Mouse (Mus musculus): Measurements from ENCODE around the gene Runx1. TPM values are rescaled to one million over a fixed set of nuclear protein-coding genes. Genes with fewer than 3 reads are reported as not detected.

The Runx1 gene
- polyA plus RNA-seq, 1 experiment from 2014 or later: 9.1 TPM

DNA sequence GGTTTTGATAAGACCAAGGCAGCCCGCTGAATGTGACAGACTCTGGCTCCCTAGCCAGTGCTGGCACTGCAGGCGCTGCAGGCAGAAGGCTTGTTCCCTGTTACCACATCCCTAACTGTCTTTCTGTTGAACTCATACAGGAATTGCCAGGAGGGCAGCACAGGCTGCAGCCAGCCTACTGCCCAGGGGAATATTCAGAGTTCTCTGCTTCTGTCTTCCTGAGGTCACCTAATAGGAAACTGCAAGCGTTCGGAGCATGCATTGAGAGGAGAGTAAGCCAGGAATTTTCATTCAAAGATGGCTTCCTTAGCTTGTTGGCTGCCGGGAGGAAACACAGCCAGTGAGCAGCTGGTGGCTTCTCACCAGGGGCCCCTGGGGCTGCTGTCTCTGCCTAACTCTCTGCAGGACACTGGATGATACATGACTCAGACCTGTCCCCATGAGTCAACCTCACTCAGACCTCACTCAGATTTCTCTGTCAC lies 2.5 kb downstream of the Runx1 start:
- Histone ChIP-seq H3K9ac (replicated peaks; ENCODE audit: low read depth) (no peak overlapping the region), H3K9me3 (ENCODE audit: low read length) (no peaks in the 10 kb centered on the region), H3K4me3 (ENCODE audit: low read depth, low read length) (no peak overlapping the region), H3K36me3 (ENCODE audit: insufficient read depth, low read length) (no peaks in the 10 kb centered on the region), H3K4me1 (ENCODE audit: insufficient read depth, low read depth, low read length) (no peaks in the 10 kb centered on the region), H3K4me2 (replicated peaks; ENCODE audit: low read depth, low read length) (no peak overlapping the region), H3K27ac (ENCODE audit: low read length) (no peak overlapping the region), H3K27me3 (replicated peaks; ENCODE audit: insufficient read depth, low read length) (no peaks in the 10 kb centered on the region)
- WGBS: 48% methylated on average over 5 of the region's 5 CpGs
- no peak for TF ChIP-seq EP300 (IDR thresholded peaks at IDR 0.05)
- TF ChIP-seq CTCF (IDR thresholded peaks at IDR 0.05): no peak
- ATAC-seq (peak; percentile 26; the same call in 1 of the 2 replicates), DNase-seq (ENCODE audit: low spot score) (no peak)

DNA sequence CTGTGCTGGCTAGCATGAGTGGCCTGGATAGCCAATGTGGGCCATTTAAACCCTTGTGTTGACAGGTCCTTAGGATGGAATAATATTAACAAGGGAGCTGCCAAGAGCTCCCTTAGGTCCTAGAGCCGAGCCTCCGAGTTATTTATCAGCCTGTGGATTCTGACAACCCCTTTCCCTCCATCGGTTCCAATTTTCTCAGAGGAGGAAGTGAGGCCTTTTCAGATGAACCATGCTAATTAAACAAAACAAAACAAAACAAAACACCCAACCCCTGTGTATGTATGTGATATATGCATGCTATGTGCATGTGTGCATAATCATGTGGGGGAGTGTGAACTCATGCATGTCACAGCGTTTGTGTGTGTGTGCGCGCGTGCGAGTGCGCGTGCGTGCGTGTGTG lies 3.3 kb downstream of the Runx1 start:
- Histone ChIP-seq H3K4me3 (ENCODE audit: low read depth, low read length) (no peak overlapping the region), H3K4me1 (ENCODE audit: insufficient read depth, low read depth, low read length) (no peaks in the 10 kb centered on the region), H3K9ac (replicated peaks; ENCODE audit: low read depth) (no peak overlapping the region), H3K27me3 (replicated peaks; ENCODE audit: insufficient read depth, low read length) (no peaks in the 10 kb centered on the region), H3K4me2 (replicated peaks; ENCODE audit: low read depth, low read length) (no peak overlapping the region), H3K9me3 (ENCODE audit: low read length) (no peaks in the 10 kb centered on the region), H3K27ac (ENCODE audit: low read length) (no peak overlapping the region), H3K36me3 (ENCODE audit: insufficient read depth, low read length) (no peaks in the 10 kb centered on the region)
- 79% methylated on average over 12 of the region's 12 CpGs for WGBS
- no peak for ATAC-seq
- TF ChIP-seq CTCF (IDR thresholded peaks at IDR 0.05) (no peak), EP300 (IDR thresholded peaks at IDR 0.05) (no peak)
- DNase-seq (ENCODE audit: low spot score): no peak

DNA sequence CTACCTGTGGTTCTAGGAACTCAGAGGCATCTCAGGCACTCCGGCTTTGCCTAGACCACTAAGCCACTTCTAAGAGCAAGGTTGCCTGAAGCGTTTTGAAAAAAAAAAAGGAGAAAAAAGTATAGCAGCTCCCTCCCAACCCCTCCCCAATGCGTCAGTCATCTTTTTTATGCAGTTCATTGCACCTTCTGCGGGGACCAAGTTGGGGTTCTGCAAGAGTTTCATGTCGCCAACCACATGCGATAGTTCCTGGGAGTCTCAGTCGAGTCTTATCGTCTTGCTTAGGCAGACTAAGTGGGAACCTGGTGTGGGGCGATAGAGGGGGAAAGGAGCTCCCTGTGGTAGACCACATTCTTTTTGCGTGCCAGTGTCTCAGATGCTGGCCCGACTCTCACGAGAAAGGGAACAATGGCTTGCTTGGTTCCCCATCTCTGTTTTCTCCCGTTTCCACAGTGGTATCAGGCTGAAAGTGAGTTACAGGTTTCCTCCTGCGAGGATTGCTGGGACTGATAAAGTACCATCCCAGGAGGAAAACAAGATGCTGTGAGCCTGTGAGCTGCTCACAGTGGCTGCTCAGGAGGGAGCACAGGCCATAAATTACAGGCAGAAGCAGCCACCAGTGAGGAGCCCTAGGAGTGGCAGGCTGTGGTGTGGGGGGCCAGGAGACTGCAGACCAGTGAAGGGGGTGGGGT lies 3.9 kb downstream of the Runx1 start:
- Histone ChIP-seq H3K4me2 (replicated peaks; ENCODE audit: low read depth, low read length) (no peak overlapping the region), H3K36me3 (ENCODE audit: insufficient read depth, low read length) (no peaks in the 10 kb centered on the region), H3K4me1 (ENCODE audit: insufficient read depth, low read depth, low read length) (no peaks in the 10 kb centered on the region), H3K27me3 (replicated peaks; ENCODE audit: insufficient read depth, low read length) (no peaks in the 10 kb centered on the region), H3K4me3 (ENCODE audit: low read depth, low read length) (no peak overlapping the region), H3K9ac (replicated peaks; ENCODE audit: low read depth) (no peak overlapping the region), H3K9me3 (ENCODE audit: low read length) (no peaks in the 10 kb centered on the region), H3K27ac (ENCODE audit: low read length) (no peak overlapping the region)
- 55% methylated on average over 14 of the region's 14 CpGs for WGBS
- TF ChIP-seq EP300 (IDR thresholded peaks at IDR 0.05) (no peak), CTCF (IDR thresholded peaks at IDR 0.05) (no peak)
- no peak for DNase-seq (ENCODE audit: low spot score)
- ATAC-seq: no peak

DNA sequence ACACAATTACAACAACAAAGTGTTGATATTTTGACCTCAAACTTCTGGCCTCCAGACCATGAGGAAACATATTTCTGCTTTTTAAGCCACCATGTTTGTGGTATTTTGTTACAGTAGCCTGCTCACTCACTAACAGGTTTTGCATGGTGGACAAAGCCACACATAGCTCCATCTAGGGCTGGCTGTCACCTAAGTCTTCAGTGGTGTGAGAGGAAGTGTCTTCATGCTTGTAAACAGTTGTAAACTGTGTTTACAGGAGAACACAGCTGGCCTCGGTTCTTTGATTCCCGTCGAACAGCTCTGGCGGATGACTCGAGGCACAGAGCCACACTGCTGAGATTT lies 4.4 kb downstream of the Runx1 start:
- Histone ChIP-seq H3K27me3 (replicated peaks; ENCODE audit: insufficient read depth, low read length) (no peaks in the 10 kb centered on the region), H3K9ac (replicated peaks; ENCODE audit: low read depth) (no peak overlapping the region), H3K4me3 (ENCODE audit: low read depth, low read length) (no peak overlapping the region), H3K4me1 (ENCODE audit: insufficient read depth, low read depth, low read length) (no peaks in the 10 kb centered on the region), H3K27ac (ENCODE audit: low read length) (no peak overlapping the region), H3K4me2 (replicated peaks; ENCODE audit: low read depth, low read length) (no peak overlapping the region), H3K9me3 (ENCODE audit: low read length) (no peaks in the 10 kb centered on the region), H3K36me3 (ENCODE audit: insufficient read depth, low read length) (no peaks in the 10 kb centered on the region)
- 49% methylated on average over 5 of the region's 5 CpGs for WGBS
- no peak for TF ChIP-seq CTCF (IDR thresholded peaks at IDR 0.05)
- no peak for TF ChIP-seq EP300 (IDR thresholded peaks at IDR 0.05)
- ATAC-seq (no peak), DNase-seq (ENCODE audit: low spot score) (no peak)

DNA sequence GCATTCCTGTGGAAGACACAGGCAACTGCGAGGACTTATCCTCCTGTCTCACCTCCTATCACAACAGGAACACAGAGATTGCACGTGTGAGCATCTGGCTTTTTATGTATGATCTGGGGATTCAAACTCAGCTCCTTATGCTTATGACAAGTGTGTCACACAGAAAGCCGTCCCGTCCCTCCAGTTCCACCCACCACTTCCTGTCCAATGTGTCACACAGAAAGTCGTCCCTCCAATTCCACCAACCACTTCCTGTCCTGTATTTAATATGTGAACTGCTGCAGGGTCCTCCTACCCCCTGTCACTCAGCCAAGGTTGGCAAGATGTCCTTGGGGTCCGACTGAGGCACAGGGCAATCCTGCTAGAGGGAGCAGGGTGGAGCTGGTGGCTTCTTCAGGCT lies 5.5 kb downstream of the Runx1 start:
- Histone ChIP-seq H3K4me3 (ENCODE audit: low read depth, low read length) (no peak overlapping the region), H3K4me1 (ENCODE audit: insufficient read depth, low read depth, low read length) (no peaks in the 10 kb centered on the region), H3K4me2 (replicated peaks; ENCODE audit: low read depth, low read length) (no peak overlapping the region), H3K36me3 (ENCODE audit: insufficient read depth, low read length) (no peaks in the 10 kb centered on the region), H3K27me3 (replicated peaks; ENCODE audit: insufficient read depth, low read length) (no peaks in the 10 kb centered on the region), H3K27ac (ENCODE audit: low read length) (no peak overlapping the region), H3K9ac (replicated peaks; ENCODE audit: low read depth) (no peak overlapping the region), H3K9me3 (ENCODE audit: low read length) (no peaks in the 10 kb centered on the region)
- 64% methylated on average over 6 of the region's 6 CpGs for WGBS
- DNase-seq (ENCODE audit: low spot score) (no peak), ATAC-seq (no peak)
- no peak for TF ChIP-seq CTCF (IDR thresholded peaks at IDR 0.05)
- TF ChIP-seq EP300 (IDR thresholded peaks at IDR 0.05): no peak

DNA sequence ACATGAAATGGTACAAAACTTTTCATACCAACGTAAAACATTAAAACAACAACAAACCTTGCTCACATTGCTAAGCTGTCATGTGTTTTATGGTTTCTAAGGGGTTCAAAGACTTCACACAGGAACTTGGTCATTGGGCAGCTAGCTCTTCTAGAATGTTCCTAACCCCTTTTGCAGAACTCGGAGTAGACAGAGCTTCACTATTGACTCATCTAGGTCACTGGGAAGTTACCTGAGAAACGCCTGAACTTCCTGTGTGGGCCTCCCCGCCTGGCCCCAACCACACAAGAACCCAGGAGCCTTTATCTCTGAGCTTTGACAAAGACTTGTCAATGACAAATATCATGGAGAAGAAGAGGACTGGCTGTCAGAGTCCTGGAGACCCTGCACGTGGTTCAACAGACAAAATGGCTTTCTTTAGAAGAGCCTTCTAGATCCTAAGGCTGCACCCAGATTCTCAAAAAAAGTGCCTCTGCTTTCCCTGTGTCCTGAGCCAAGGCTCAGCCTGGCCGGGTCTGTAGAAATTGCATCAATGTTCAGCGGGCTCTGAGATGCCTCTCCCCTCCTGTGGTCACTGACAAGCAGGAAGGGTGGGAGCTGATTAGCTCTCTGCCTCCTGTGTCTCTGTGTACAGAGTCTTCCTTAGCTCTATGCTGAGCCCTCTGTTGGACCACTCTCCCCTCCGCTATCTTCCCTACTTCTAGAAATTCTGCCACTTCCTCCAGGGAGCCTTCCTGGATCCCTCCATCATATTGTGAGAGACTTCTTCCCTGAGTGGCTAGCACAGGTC lies 7.3 kb downstream of the Runx1 start:
- H3K9me3 ChIP-seq (ENCODE audit: low read length): no peaks in the 10 kb centered on the region

More for the DNA sequence above, 7.3 kb downstream of the Runx1 start:
- H3K4me3 ChIP-seq (ENCODE audit: low read depth, low read length): no peak overlapping the region
- no peaks in the 10 kb centered on the region for H3K4me1 ChIP-seq (ENCODE audit: insufficient read depth, low read depth, low read length)
- H3K27me3 ChIP-seq (replicated peaks; ENCODE audit: insufficient read depth, low read length): no peaks in the 10 kb centered on the region
- no peak overlapping the region for H3K9ac ChIP-seq (replicated peaks; ENCODE audit: low read depth)
- TF ChIP-seq EP300 (IDR thresholded peaks at IDR 0.05) (no peak), CTCF (IDR thresholded peaks at IDR 0.05) (no peak)
- H3K36me3 ChIP-seq (ENCODE audit: insufficient read depth, low read length): no peaks in the 10 kb centered on the region
- no peak overlapping the region for H3K4me2 ChIP-seq (replicated peaks; ENCODE audit: low read depth, low read length)
- H3K27ac ChIP-seq (ENCODE audit: low read length): no peak overlapping the region
- WGBS: 63% methylated on average over 8 of the region's 8 CpGs
- ATAC-seq (no peak), DNase-seq (ENCODE audit: low spot score) (no peak)
